Mouse (Mus musculus): Measurements from ENCODE around the gene Zfp651. TPM values are rescaled to one million over a fixed set of nuclear protein-coding genes. Genes with fewer than 3 reads are reported as not detected.

Gene Zfp651
- polyA plus RNA-seq, 1 experiment = 68.5 TPM

GRCm38 (mm10) chr9:121802747-121803146 is 43.6 kb downstream of the Zfp651 start:
- H3K27me3 ChIP-seq (ENCODE audit: control insufficient read depth, insufficient read depth, low read length) = no peaks in the 10 kb centered on the region
- no peak overlapping the region for H3K4me3 ChIP-seq (replicated peaks; ENCODE audit: insufficient read depth, low read depth, low read length)
- 81% methylated on average over 7 of the region's 7 CpGs for WGBS
- TF ChIP-seq POLR2A (IDR thresholded peaks at IDR 0.05; ENCODE audit: borderline replicate concordance, insufficient read depth, low read length) = no peak
- TF ChIP-seq CTCF (IDR thresholded peaks at IDR 0.05; ENCODE audit: borderline replicate concordance, insufficient read depth, low read depth, low read length) = no peak
- DNase-seq = no peak
- H3K4me1 ChIP-seq (ENCODE audit: control insufficient read depth, insufficient read depth, low read length) = peaks cover under 1% of the 10 kb centered on the region; the same call in 1 of the 2 replicates
- no peak overlapping the region for H3K27ac ChIP-seq (ENCODE audit: insufficient read depth, low read length)

DNA sequence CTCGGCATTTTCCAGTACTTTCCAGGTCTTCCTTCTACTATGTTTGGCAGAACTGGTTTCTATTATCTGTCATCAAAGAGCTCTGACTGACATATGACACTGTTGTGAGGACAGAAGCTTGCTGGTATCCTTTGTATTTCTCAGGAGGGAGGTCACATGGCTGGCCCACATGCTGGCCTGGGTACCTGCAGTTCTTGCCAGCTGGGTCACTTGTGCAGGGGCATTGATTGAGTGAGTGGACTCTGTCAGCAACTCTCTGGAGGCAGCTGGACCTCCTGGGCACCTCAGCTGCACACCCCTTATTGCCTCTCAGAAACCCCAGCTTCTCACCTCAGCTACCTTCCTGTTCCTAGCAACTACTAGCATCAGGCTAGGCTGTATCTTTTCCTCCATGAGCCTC is 48.4 kb downstream of the Zfp651 start:
- Histone ChIP-seq H3K4me1 (ENCODE audit: control insufficient read depth, insufficient read depth, low read length) (peaks cover 23% of the 10 kb centered on the region), H3K27ac (ENCODE audit: insufficient read depth, low read length) (0 out of 2 replicates have a peak overlapping the region, but pooled peaks have one; percentile 50), H3K27me3 (ENCODE audit: control insufficient read depth, insufficient read depth, low read length) (no peaks in the 10 kb centered on the region), H3K4me3 (replicated peaks; ENCODE audit: insufficient read depth, low read depth, low read length) (no peak overlapping the region)
- WGBS = 92% methylated on average over 1 of the region's 1 CpGs
- DNase-seq = peak in 1 of 2 experiments; percentile 28
- TF ChIP-seq CTCF (IDR thresholded peaks at IDR 0.05; ENCODE audit: borderline replicate concordance, insufficient read depth, low read depth, low read length) = no peak
- no peak for TF ChIP-seq POLR2A (IDR thresholded peaks at IDR 0.05; ENCODE audit: borderline replicate concordance, insufficient read depth, low read length)

- no peaks in the 10 kb centered on the region for H3K27me3 ChIP-seq (ENCODE audit: control insufficient read depth, insufficient read depth, low read length)
- no peak overlapping the region for H3K4me3 ChIP-seq (replicated peaks; ENCODE audit: insufficient read depth, low read depth, low read length)
- H3K4me1 ChIP-seq (ENCODE audit: control insufficient read depth, insufficient read depth, low read length) = peaks cover 23% of the 10 kb centered on the region
- H3K27ac ChIP-seq (ENCODE audit: insufficient read depth, low read length) = peak overlapping the region; percentile 50; the same call in 1 of the 2 replicates
- peak; percentile 22 to 41 for DNase-seq
- 31% methylated on average over 7 of the region's 7 CpGs for WGBS
- TF ChIP-seq CTCF (IDR thresholded peaks at IDR 0.05; ENCODE audit: borderline replicate concordance, insufficient read depth, low read depth, low read length) (no peak), POLR2A (IDR thresholded peaks at IDR 0.05; ENCODE audit: borderline replicate concordance, insufficient read depth, low read length) (no peak)
Observed at GRCm38 (mm10) chr9:121807947-121808346, 48.8 kb downstream of the Zfp651 start.

- Histone ChIP-seq H3K4me3 (replicated peaks; ENCODE audit: insufficient read depth, low read depth, low read length) (no peak overlapping the region), H3K4me1 (ENCODE audit: control insufficient read depth, insufficient read depth, low read length) (peaks cover 23% of the 10 kb centered on the region), H3K27me3 (ENCODE audit: control insufficient read depth, insufficient read depth, low read length) (no peaks in the 10 kb centered on the region), H3K27ac (ENCODE audit: insufficient read depth, low read length) (peak overlapping the region; percentile 73)
- TF ChIP-seq CTCF (IDR thresholded peaks at IDR 0.05; ENCODE audit: borderline replicate concordance, insufficient read depth, low read depth, low read length) (no peak), POLR2A (IDR thresholded peaks at IDR 0.05; ENCODE audit: borderline replicate concordance, insufficient read depth, low read length) (no peak)
- WGBS = 66% methylated on average over 3 of the region's 3 CpGs
- no peak for DNase-seq
Observed at GRCm38 (mm10) chr9:121808511-121808910, 49.4 kb downstream of the Zfp651 start.

GRCm38 (mm10) chr9:121810081-121810821 is 51.1 kb downstream of the Zfp651 start:
- H3K4me1 ChIP-seq (ENCODE audit: control insufficient read depth, insufficient read depth, low read length) = peaks cover 23% of the 10 kb centered on the region
- WGBS = 21% methylated on average over 15 of the region's 15 CpGs
- TF ChIP-seq CTCF (IDR thresholded peaks at IDR 0.05; ENCODE audit: borderline replicate concordance, insufficient read depth, low read depth, low read length) (no peak), POLR2A (IDR thresholded peaks at IDR 0.05; ENCODE audit: borderline replicate concordance, insufficient read depth, low read length) (no peak)
- peak overlapping the region; percentile 62; the same call in 1 of the 2 replicates for H3K27ac ChIP-seq (ENCODE audit: insufficient read depth, low read length)
- H3K4me3 ChIP-seq (replicated peaks; ENCODE audit: insufficient read depth, low read depth, low read length) = no peak overlapping the region
- DNase-seq = peak; percentile 53 to 67
- no peaks in the 10 kb centered on the region for H3K27me3 ChIP-seq (ENCODE audit: control insufficient read depth, insufficient read depth, low read length)

DNA sequence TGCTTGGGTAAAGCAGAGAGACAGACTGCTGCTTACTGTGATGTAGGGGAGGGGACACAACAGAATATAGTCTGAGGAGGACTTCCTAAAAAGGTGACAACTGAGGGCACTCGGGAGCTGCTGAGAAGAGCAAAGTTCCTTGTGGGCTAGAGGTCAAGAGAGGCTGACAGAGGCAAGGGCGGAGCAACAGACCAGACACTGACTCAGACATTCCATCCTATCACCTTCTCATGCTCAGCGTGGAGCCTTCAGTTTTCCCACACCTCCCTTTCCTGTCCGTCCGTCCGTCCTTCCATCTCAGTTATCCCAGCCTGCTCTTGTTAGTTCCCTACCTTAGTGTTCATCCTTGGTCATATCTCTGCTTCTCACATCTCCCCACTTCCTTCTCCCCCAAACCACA is 56.1 kb downstream of the Zfp651 start:
- no peak for DNase-seq
- WGBS = 92% methylated on average over 6 of the region's 6 CpGs
- no peaks in the 10 kb centered on the region for H3K27me3 ChIP-seq (ENCODE audit: control insufficient read depth, insufficient read depth, low read length)
- no peak for TF ChIP-seq CTCF (IDR thresholded peaks at IDR 0.05; ENCODE audit: borderline replicate concordance, insufficient read depth, low read depth, low read length)
- TF ChIP-seq POLR2A (IDR thresholded peaks at IDR 0.05; ENCODE audit: borderline replicate concordance, insufficient read depth, low read length) = no peak
- no peak overlapping the region for H3K4me3 ChIP-seq (replicated peaks; ENCODE audit: insufficient read depth, low read depth, low read length)
- H3K4me1 ChIP-seq (ENCODE audit: control insufficient read depth, insufficient read depth, low read length) = peaks cover 21% of the 10 kb centered on the region
- no peak overlapping the region for H3K27ac ChIP-seq (ENCODE audit: insufficient read depth, low read length)

DNA sequence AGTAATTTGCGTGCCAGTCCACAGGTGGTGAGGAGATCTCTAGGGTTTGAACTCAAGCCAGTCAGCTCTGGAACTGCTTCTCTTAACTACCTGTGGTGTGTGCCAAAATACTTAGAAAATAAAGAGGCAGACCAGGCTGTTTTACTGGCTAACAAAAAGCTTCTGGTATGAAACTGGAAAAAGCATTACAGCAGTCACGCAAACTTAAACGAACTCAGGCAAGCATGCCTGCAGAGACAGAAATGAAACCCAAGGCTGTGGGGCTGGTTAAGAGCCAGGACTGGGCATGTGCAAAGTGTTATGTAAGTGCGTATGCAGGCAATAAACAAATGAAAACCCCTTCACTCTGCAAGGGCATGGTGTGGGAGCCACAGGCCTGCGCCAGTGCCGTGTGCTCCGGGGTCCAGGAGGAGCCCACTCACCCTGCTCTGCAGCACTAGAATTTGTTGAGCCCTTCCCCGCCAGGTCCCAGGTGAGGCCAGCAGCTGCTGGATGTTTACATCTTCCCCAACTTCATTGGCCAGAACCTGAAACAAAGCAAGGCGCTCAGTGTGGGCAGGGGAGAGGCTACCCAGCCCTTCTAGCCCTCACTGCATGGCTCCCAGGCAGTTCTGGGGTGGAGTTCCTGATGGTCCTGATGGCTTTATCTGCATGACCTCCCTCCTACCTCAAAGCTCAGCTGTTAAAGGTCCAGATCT is 60.1 kb downstream of the Zfp651 start:
- TF ChIP-seq POLR2A (IDR thresholded peaks at IDR 0.05; ENCODE audit: borderline replicate concordance, insufficient read depth, low read length) (no peak), CTCF (IDR thresholded peaks at IDR 0.05; ENCODE audit: borderline replicate concordance, insufficient read depth, low read depth, low read length) (no peak)
- Histone ChIP-seq H3K27ac (ENCODE audit: insufficient read depth, low read length) (peak overlapping the region; percentile 77), H3K4me1 (ENCODE audit: control insufficient read depth, insufficient read depth, low read length) (peaks cover 42% of the 10 kb centered on the region), H3K4me3 (replicated peaks; ENCODE audit: insufficient read depth, low read depth, low read length) (no peak overlapping the region), H3K27me3 (ENCODE audit: control insufficient read depth, insufficient read depth, low read length) (no peaks in the 10 kb centered on the region)
- 52% methylated on average over 9 of the region's 9 CpGs for WGBS
- peak; percentile 42 to 58 for DNase-seq
